Mouse (Mus musculus): ENCODE measurements around the gene Wdr83.

- TF ChIP-seq CTCF (IDR thresholded peaks at IDR 0.05; ENCODE audit: borderline replicate concordance, control insufficient read depth, extremely low read depth, insufficient read depth, low read length, poor library complexity) (no peak), POLR2A (IDR thresholded peaks at IDR 0.05; ENCODE audit: control insufficient read depth, extremely low read depth, insufficient read depth, low read length, poor library complexity) (no peak)
Measured at GRCm38 (mm10) chr8:85032622-85033311, 48.3 kb downstream of the Wdr83 start.

Measured in thymus, adult 2 months (tissue).